Mouse (Mus musculus) retina, adult 2 months (tissue): Measurements from ENCODE around the gene Tsen54.

Experiments
- DNase-seq: peaks from one replicate; pipeline ENCODE4 v3.0.0-alpha.2; 2012; ENCODE audit warnings: low read depth, low spot score

Tsen54 gene

GRCm38 (mm10) chr11:115859143-115859945, 44.8 kb downstream of the Tsen54 start:
- peak; percentile 60 for DNase-seq

- no peak for DNase-seq
These were observed 49.4 kb downstream of the Tsen54 start for GRCm38 (mm10) chr11:115863895-115864294.

GRCm38 (mm10) chr11:115869393-115869792, 54.9 kb downstream of the Tsen54 start:
- no peak for DNase-seq

GRCm38 (mm10) chr11:115872437-115872836, 57.9 kb downstream of the Tsen54 start:
- DNase-seq = no peak
